In genomic region chr12:68718946-68719345, GRCm38 (mm10) we compare ENCODE assay signal across 22 mouse cellular contexts.
A peak's percentile ranks its signal among the peaks of the same experiment; 100 is the strongest.
DNase-seq lines count a peak whose midpoint lies in the region; ATAC-seq and TF ChIP-seq lines count a peak whose summit lies in the region.
"Had no signal": no experiment of that assay in that cellular context is flagged by ENCODE, and none has a peak within 500 bp of the region (broad histone marks: within the 10 kb centered on the region; RNA-seq: fewer than 3 reads in every experiment).

No protein-coding gene starts in this region.

- H3K27me3 ChIP-seq in forebrain, postnatal 0 days (ENCODE audit: insufficient read depth, low read length) = no peaks in the 10 kb centered on the region
- no peaks in the 10 kb centered on the region for H3K27me3 ChIP-seq in forebrain, embryonic 13.5 days
- H3K27me3 ChIP-seq in midbrain, postnatal 0 days (ENCODE audit: insufficient read depth, low read length) = no peaks in the 10 kb centered on the region
- no peaks in the 10 kb centered on the region for H3K27me3 ChIP-seq in midbrain, embryonic 10.5 days (ENCODE audit: low read depth, poor library complexity, severe bottlenecking)
- H3K27me3 ChIP-seq: embryonic facial prominence, embryonic 13.5 days; forebrain, embryonic 15.5 days had no signal

- no peaks in the 10 kb centered on the region for H3K4me1 ChIP-seq in forebrain, postnatal 0 days (ENCODE audit: insufficient read depth)
- no peaks in the 10 kb centered on the region for H3K4me1 ChIP-seq in forebrain, embryonic 13.5 days
- H3K4me1 ChIP-seq in midbrain, postnatal 0 days (ENCODE audit: insufficient read depth, low read length) = no peaks in the 10 kb centered on the region
- H3K4me1 ChIP-seq in midbrain, embryonic 10.5 days = no peaks in the 10 kb centered on the region
- H3K4me1 ChIP-seq: embryonic facial prominence, embryonic 13.5 days; forebrain, embryonic 15.5 days; heart, embryonic 10.5 days had no signal

- no peaks in the 10 kb centered on the region for H3K36me3 ChIP-seq in forebrain, postnatal 0 days (ENCODE audit: insufficient read depth)
- H3K36me3 ChIP-seq in forebrain, embryonic 13.5 days (ENCODE audit: poor library complexity, severe bottlenecking) = no peaks in the 10 kb centered on the region
- H3K36me3 ChIP-seq in midbrain, postnatal 0 days (ENCODE audit: insufficient read depth, low read length) = no peaks in the 10 kb centered on the region
- H3K36me3 ChIP-seq in midbrain, embryonic 10.5 days = no peaks in the 10 kb centered on the region
- H3K36me3 ChIP-seq: embryonic facial prominence, embryonic 13.5 days; forebrain, embryonic 15.5 days; G1E; heart, embryonic 10.5 days had no signal

- H3K9me3 ChIP-seq in forebrain, postnatal 0 days (ENCODE audit: low read length) = no peaks in the 10 kb centered on the region
- H3K9me3 ChIP-seq in forebrain, embryonic 13.5 days (replicated peaks) = no peaks in the 10 kb centered on the region
- no peaks in the 10 kb centered on the region for H3K9me3 ChIP-seq in midbrain, postnatal 0 days (ENCODE audit: low read length)
- no peaks in the 10 kb centered on the region for H3K9me3 ChIP-seq in midbrain, embryonic 10.5 days (replicated peaks)
- H3K9me3 ChIP-seq: embryonic facial prominence, embryonic 13.5 days; forebrain, embryonic 15.5 days; heart, embryonic 10.5 days had no signal

- no peak overlapping the region for H3K27ac ChIP-seq in forebrain, postnatal 0 days (ENCODE audit: low read depth, low read length)
- no peak overlapping the region for H3K27ac ChIP-seq in forebrain, embryonic 13.5 days
- no peak overlapping the region for H3K27ac ChIP-seq in midbrain, postnatal 0 days (ENCODE audit: low read depth, low read length)
- H3K27ac ChIP-seq in midbrain, embryonic 10.5 days (replicated peaks) = no peak overlapping the region
- H3K27ac ChIP-seq: embryonic facial prominence, embryonic 13.5 days; forebrain, embryonic 15.5 days; heart, embryonic 10.5 days; hindbrain, embryonic 14.5 days had no signal

- no peak overlapping the region for H3K4me3 ChIP-seq in forebrain, postnatal 0 days (ENCODE audit: low read depth, low read length)
- H3K4me3 ChIP-seq in forebrain, embryonic 13.5 days = no peak overlapping the region
- no peak overlapping the region for H3K4me3 ChIP-seq in midbrain, postnatal 0 days (ENCODE audit: low read depth, low read length)
- no peak overlapping the region for H3K4me3 ChIP-seq in midbrain, embryonic 10.5 days
- H3K4me3 ChIP-seq: embryonic facial prominence, embryonic 13.5 days; forebrain, embryonic 15.5 days; heart, embryonic 10.5 days had no signal

- peak; percentile 20 for DNase-seq in forebrain, postnatal 0 days
- peak; percentile 31 for DNase-seq in midbrain, postnatal 0 days (ENCODE audit: low spot score)
- DNase-seq in midbrain, embryonic 10.5 days (ENCODE audit: low spot score) = no peak
- peak; percentile 12 for DNase-seq in NIH3T3 (ENCODE audit: low read depth)
- no peak for DNase-seq in heart, postnatal 36 days
- no peak for DNase-seq in adrenal gland, adult 8-10 months
- DNase-seq: adrenal gland, postnatal 10 days; B cell, adult 2 months; cerebellum, adult 2 months; cerebellum, postnatal 36 days; gastrocnemius, postnatal 10 days; heart, adult 18-20 months; heart, postnatal 10 days; kidney, adult 2 months had no signal

- no peak for TF ChIP-seq CTCF in forebrain, postnatal 0 days (IDR thresholded peaks at IDR 0.05; ENCODE audit: low read depth)
- no peak for TF ChIP-seq CTCF in midbrain, postnatal 0 days (IDR thresholded peaks at IDR 0.05)

- intact Hi-C loops in heart, postnatal 36 days (cut with DNase I) = no loop called here

- H3K9ac ChIP-seq in forebrain, postnatal 0 days = no peak overlapping the region
- no peak overlapping the region for H3K9ac ChIP-seq in forebrain, embryonic 13.5 days
- H3K9ac ChIP-seq in midbrain, postnatal 0 days (replicated peaks; ENCODE audit: low read length, poor library complexity, severe bottlenecking) = no peak overlapping the region
- H3K9ac ChIP-seq: embryonic facial prominence, embryonic 13.5 days; forebrain, embryonic 15.5 days; hindbrain, embryonic 14.5 days had no signal

- ATAC-seq in forebrain, postnatal 0 days = no peak
- no peak for ATAC-seq in forebrain, embryonic 13.5 days
- ATAC-seq in midbrain, postnatal 0 days (ENCODE audit: low FRiP score) = no peak
- ATAC-seq: CD4-positive, CD25-positive, alpha-beta regulatory T cell, adult 4 months; forebrain, embryonic 15.5 days; intestine, embryonic 16.5 days had no signal

- H3K4me2 ChIP-seq in forebrain, postnatal 0 days (ENCODE audit: low read depth) = no peak overlapping the region
- no peak overlapping the region for H3K4me2 ChIP-seq in forebrain, embryonic 13.5 days
- H3K4me2 ChIP-seq in midbrain, postnatal 0 days (ENCODE audit: low read depth, low read length, poor library complexity, severe bottlenecking) = no peak overlapping the region
- H3K4me2 ChIP-seq: embryonic facial prominence, embryonic 13.5 days; forebrain, embryonic 15.5 days; hindbrain, embryonic 14.5 days had no signal

Comparison
In these comparisons a context has a peak if more than half of its experiments do, and no peak if none do; other contexts are left out.
1. DNase-seq: peak in forebrain, postnatal 0 days (single experiment), midbrain, postnatal 0 days (single experiment) and NIH3T3 (single experiment); none in midbrain, embryonic 10.5 days (single experiment), heart, postnatal 36 days (0 of 2) and adrenal gland, adult 8-10 months (single experiment).